Mouse (Mus musculus): ENCODE measurements around the gene Art4.

The Art4 gene

GRCm38 (mm10) chr6:136821086-136821485 is 36.4 kb downstream of the Art4 start:
- no peak for DNase-seq

- DNase-seq, result no peak
Observed at GRCm38 (mm10) chr6:136820381-136820780, 37.2 kb downstream of the Art4 start.

DNA sequence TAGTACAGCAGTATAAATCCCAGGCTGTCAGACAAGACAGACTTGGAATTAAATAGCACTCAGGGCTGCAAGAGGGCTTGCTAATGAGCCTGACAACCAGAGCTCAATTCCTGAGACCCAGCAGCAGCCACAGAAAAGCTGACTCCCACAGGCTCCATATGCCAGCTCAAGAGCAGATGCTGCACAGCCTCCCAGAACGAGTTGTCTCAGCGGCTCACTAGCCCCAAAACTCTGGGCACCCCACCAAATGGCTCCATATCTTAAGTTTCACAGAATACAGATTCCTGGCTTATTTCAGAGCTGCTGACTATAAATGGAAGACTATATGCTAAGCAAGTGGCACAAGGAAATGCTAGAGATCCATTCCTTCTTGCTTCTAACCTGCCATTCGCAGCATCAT is 40.0 kb downstream of the Art4 start:
- DNase-seq, result no peak

DNA sequence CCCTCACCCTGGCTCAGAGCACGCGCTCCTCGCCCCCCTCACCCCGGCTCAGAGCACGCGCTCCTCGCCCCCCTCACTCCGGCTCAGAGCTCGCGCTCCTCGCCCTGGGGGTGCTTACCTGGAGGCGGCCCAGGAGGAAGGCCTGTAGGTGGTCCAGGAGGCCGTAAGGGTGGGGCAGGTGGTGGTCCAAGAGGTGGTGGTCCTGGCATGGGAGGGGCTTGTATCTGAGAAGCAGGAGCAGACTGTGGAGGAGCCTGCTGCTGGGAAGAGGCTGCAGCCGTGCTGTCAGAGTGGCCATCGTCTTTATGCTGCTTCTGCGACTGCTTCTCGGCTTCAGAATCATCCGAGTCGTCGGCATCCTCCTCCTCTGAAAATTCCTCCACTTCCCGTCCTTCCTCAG is 40.7 kb downstream of the Art4 start:
- no peak for DNase-seq

DNA sequence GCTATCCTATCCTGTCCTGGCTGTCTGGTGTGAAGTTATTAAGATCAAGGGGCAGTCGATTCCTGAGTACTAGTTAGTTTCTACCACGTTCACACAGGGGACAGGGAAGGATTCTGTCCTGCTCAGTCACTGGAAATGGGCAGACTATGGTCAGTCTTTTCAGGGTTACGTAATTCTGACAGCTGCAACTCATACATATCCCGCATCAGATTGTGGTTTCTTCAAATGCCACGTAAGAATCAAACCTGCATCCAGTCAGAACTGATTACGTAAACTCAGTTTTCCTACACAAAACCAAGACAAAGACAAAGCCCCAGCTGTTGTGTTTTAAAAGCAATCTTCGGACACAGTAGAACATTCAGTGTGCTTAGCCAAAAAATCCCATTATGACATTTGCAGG is 42.2 kb downstream of the Art4 start:
- no peak for DNase-seq

DNA sequence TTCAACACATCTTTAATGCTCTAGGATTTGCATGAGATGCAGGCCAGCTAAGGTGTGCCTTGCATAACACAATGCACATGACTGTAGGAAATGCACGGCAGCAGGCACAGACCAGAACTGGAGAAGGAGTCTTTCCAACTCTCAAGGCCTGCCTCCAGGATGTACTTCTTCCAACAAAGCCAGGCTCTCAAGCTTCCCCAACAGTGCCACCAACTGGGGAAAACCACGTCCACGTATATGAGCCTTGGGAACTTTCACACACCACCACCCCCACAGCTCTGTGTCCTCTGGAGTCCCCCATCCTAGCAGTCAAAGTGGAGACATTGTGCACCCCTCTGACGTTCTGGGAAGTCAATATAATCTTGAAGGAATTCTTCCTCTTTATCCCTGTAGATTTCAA is 44.4 kb downstream of the Art4 start:
- DNase-seq, result no peak

DNA sequence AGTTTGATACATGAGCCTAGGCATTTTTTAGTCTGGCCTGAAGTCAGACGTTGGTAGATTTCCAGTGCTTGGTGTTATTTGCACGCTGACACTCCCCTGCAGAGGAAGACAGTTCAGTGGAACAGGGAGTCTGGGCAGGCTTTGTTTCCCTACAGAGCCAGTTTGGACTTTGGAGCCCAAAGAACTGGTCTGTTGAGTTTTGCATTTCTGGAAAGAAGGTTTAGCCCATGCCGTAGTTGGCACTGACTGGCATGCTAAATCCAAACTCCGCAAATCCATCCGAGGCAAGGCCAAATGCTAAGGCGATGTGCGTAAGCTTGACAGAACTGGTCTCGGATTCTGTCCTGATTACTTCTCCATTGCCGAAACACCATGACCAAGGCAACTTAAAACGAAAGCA is 46.3 kb downstream of the Art4 start:
- no peak for DNase-seq

GRCm38 (mm10) chr6:136809673-136810072 is 47.9 kb downstream of the Art4 start:
- DNase-seq, result no peak

GRCm38 (mm10) chr6:136809077-136809476 is 48.5 kb downstream of the Art4 start:
- peak in 1 of 2 experiments; percentile 46 for DNase-seq

DNA sequence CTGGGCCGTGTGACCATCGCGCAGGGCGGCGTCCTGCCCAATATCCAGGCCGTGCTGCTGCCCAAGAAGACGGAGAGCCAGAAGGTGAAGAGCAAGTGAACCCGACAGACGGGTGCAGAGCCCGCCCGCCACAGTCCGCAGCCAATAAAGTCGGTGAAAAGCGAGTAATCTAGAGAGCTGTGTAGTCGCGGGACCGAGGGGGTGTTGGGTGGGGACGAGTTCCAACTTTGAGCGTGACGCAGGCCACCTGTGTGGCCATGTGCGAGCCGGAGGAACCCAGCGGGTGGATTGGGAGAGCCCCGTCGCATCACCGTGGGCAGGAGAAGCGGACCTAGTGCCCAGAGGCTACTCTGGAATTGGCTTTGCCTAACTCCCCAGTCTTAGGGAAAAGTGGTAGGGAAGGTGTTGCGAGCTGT is 48.9 kb downstream of the Art4 start:
- DNase-seq, result no peak

DNA sequence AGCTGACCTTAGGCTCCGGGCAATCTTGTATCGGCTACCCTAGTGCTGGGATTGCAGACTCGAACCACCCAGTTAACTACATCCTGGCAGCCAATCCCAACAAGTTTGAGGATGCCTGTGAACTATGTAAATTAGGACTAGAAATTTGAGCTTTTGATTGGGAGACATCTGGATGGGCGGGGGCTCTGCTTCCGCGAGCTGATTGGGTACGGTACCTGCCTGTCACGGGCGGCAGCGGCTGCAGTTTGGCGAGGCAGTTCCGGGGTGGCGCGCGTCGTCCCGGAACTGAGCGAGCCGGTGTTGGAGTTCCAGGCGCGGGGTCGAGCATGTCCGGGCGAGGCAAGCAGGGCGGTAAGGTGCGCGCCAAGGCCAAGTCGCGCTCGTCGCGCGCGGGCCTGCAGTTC is 49.5 kb downstream of the Art4 start, which contains the start of gene H2afj:
Gene H2afj, plus strand, starts transcription at position 231 of the 404 bp plus-strand sequence.
- DNase-seq, result peak; percentile 96 to 97

DNA sequence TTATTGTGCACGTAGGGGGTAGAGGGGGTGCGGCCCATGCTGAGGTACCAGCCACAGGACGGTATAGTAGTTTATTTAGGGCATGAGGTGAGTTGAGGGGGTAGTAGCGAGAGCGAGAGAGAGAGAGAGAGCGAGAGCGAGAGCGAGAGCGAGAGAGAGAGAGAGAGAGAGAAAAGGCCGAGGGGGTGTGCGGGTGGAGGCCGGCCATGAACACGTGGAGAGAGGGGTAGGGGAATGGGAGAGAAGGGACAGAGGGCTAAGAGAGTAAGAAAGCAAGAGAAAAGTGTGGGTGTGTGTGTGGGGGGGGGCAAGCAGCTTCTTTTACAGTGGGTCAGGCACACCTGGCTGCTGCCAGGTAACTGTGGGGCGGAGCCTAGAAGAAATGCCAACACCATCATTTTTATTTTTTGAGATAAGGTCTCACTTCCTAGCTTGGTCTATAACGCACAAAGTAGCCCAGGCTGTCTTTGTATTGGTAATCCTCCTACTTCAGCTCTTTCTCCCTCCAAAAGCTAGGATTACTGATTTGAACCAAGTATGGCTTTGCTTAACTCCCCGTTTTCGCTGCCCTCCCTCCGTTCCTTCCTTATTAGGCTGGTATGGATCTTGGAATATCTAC is 50.0 kb downstream of the Art4 start:
- no peak for DNase-seq

GRCm38 (mm10) chr6:136806819-136807218 is 50.7 kb downstream of the Art4 start:
- DNase-seq, result no peak

GRCm38 (mm10) chr6:136805409-136805775 is 52.1 kb downstream of the Art4 start:
- DNase-seq, result no peak

GRCm38 (mm10) chr6:136804705-136805408 is 52.7 kb downstream of the Art4 start:
- no peak for DNase-seq

- peak; percentile 90 to 98 for DNase-seq
Observed at GRCm38 (mm10) chr6:136803739-136804633, 53.5 kb downstream of the Art4 start, which contains the start of gene Hist4h4. Gene Hist4h4, minus strand, starts transcription at chr6:136804415.

GRCm38 (mm10) chr6:136803093-136803738 is 54.3 kb downstream of the Art4 start:
- DNase-seq, result no peak

DNA sequence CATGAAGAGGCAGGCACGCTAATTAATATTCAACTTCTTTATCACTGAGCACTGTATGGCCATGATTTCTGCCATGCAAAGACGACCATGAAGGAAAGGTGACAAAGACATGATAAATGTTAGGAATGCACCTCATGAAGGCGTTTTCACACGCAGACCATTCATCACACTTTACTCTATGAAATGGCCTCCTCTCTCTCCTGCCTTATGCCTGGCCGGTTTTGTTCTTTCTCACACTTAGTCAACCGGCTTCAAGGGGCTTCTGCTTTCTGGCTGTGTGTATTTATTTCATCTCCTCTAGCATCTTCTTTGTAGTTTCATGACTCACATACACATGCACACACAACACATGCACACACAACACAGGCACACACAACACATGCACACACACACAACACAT is 56.3 kb downstream of the Art4 start:
- DNase-seq, result no peak

DNA sequence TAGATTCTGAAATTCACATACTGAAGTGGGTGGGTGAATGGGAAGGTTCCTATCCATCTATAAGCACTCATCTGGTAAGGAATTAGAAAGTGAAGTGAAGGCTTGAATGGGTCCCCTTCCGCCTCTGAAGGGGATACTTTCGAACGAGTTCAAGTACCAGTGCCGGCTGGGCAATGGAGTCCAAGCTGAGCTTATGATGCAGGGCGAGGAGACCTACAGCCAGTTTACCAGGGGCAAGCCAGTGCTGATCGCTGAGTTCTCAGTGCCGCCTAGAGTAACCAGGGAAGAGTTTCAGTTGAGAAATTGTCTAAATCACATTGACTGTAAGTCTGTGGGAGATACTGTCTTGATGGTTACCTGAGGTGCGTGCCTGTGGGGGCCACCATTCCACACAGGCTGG is 56.8 kb downstream of the Art4 start:
- no peak for DNase-seq

Data from spleen, adult 18-20 months (tissue).